Mouse (Mus musculus): Measurements from ENCODE around the gene Ano10.

- TF ChIP-seq CTCF (IDR thresholded peaks at IDR 0.05; ENCODE audit: control insufficient read depth, insufficient read depth, low read length): no peak
- no peak for TF ChIP-seq POLR2A (IDR thresholded peaks at IDR 0.05; ENCODE audit: borderline replicate concordance, control insufficient read depth, low read depth, low read length)
Observed at GRCm38 (mm10) chr9:122296169-122296568, 1.9 kb upstream of the Ano10 start.

All from bone marrow, adult 2 months (tissue).